Mouse (Mus musculus) cerebellum, adult 2 months (tissue): ENCODE measurements around the gene Tgfb1i1.

Experiments
- CTCF ChIP-seq: fragments of 200-500 bp; IDR thresholded peaks from 2 replicates; pipeline ENCODE4 v1.5.1; 2011; ENCODE audit warnings: low read depth, mild to moderate bottlenecking, control low read depth, low read length, moderate library complexity, borderline replicate concordance; ENCODE audit not compliant: insufficient read depth
- POLR2A ChIP-seq: fragments of 200-500 bp; IDR thresholded peaks from 2 replicates; pipeline ENCODE4 v1.6.1; 2011; ENCODE audit warnings: low read length, control low read depth, borderline replicate concordance; ENCODE audit not compliant: insufficient read depth

DNA sequence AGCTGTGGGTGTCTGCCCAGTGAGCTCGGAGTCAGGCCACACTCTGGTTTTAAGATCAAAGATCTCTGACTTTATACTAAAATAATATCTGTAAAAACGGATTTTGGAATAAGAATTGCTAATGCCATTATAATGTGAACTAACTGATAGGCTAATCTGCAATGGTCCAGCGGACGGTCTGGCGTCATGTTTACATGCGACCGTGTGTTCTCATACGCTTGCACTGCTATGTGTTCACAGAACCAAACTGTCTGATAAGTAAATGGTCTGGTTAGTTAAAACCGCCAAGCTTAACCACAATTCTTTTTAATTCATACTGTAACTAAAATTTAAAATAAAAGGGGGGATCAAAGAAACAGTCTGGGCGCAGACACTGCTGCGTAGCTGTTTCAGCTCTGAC is 35.2 kb downstream of the Tgfb1i1 start:
- no peak for TF ChIP-seq POLR2A
- no peak for TF ChIP-seq CTCF
